Mouse (Mus musculus) Patski (cell line): Measurements from ENCODE around the gene Ipo7. TPM values are rescaled to one million over a fixed set of nuclear protein-coding genes. Genes with fewer than 3 reads are reported as not detected.

Experiments used
- ATAC-seq: fragments of 100-300 bp; one replicate; pipeline ENCODE4 v1.8.0; 2021
- CTCF ChIA-PET: fragments of 350-600 bp; sonication (Branson Sonifier 250); formaldehyde crosslinking; loops from one replicate; lab custom pipeline; 2022; ENCODE audit warnings: inconsistent platforms; lab: Charles Lee
- POLR2A ChIA-PET: fragments of 350-600 bp; sonication (Branson Sonifier 250); formaldehyde crosslinking; loops from one replicate; lab custom pipeline; 2022; ENCODE audit warnings: antibody characterized with exemption, inconsistent platforms; lab: Charles Lee
- DNase-seq: peaks from one replicate; pipeline ENCODE4 v3.0.0-alpha.2; 2011; ENCODE audit warnings: low read depth, low spot score
- H3K27me3 ChIP-seq: fragments of 371-371 bp; one replicate; pipeline ENCODE4 v1.5.1; 2021
- CTCF ChIP-seq: fragments of 100-300 bp; IDR thresholded peaks from one replicate; pipeline ENCODE4 v1.5.1; 2021
- in situ Hi-C: fragments of 300-500 bp; cut with MboI; formaldehyde crosslinking; loops from 3 replicates; pipeline ENCODE4 v1.11.1; 2018; ENCODE audit warnings: low pct_unique_long_range_greater_than_20kb, mixed read lengths
- polyA plus RNA-seq: library from polyadenylated mRNA; unstranded; gene quantifications from one replicate; pipeline ENCODE4 v1.2.3, GENCODE M21; 2021

Ipo7 gene
- polyA plus RNA-seq, 1 experiment from 2014 or later, result 98.5 TPM

- no peaks in the 10 kb centered on the region for H3K27me3 ChIP-seq
- in situ Hi-C loops, result loop anchor here (25.0 kb wide), 1 partner anchor 348 kb away; the partner anchor contains the start of genes Akip1, BC051019 and St5
- peak; percentile 11 for ATAC-seq
- peak; percentile 12 for DNase-seq
- no peak for TF ChIP-seq CTCF
- CTCF ChIA-PET, result interaction anchor here (1.5 kb wide), 1 partner anchor 74 kb away, joined by 6 read pairs; the partner anchor contains the start of gene Tmem41b
- POLR2A ChIA-PET, result interaction anchor here (0.6 to 2.5 kb wide), 8 partner anchors 41 to 352 kb away, joined by 3 to 10 read pairs (median 4); partner anchors contain the start of gene Tmem41b
Observed at GRCm38 (mm10) chr7:110060669-110061198, 42.7 kb downstream of the Ipo7 start.

GRCm38 (mm10) chr7:110061199-110061751 lies 43.2 kb downstream of the Ipo7 start, which contains the start of gene Zfp143:
TSS of gene Zfp143 (plus strand) at chr7:110061217.
- ChIA-PET POLR2A (interaction anchor here (0.6 to 2.5 kb wide), 11 partner anchors 18 to 352 kb away, joined by 3 to 10 read pairs (median 4); partner anchors contain the start of gene Tmem41b), CTCF (interaction anchor here (1.5 kb wide), 1 partner anchor 75 kb away, joined by 6 read pairs; the partner anchor contains the start of gene Tmem41b)
- no peaks in the 10 kb centered on the region for H3K27me3 ChIP-seq
- peak; percentile 99 for DNase-seq
- peak; percentile 33 for TF ChIP-seq CTCF
- in situ Hi-C loops, result loop anchor here (25.0 kb wide), 1 partner anchor 349 kb away; the partner anchor contains the start of genes Akip1, BC051019 and St5
- ATAC-seq, result peak; percentile 97

- ChIA-PET POLR2A (interaction anchor here (0.6 to 2.5 kb wide), 10 partner anchors 12 to 104 kb away, joined by 3 to 10 read pairs (median 4); partner anchors contain the start of gene Tmem41b), CTCF (interaction anchor here (1.5 kb wide), 1 partner anchor 75 kb away, joined by 6 read pairs; the partner anchor contains the start of gene Tmem41b)
- ATAC-seq (peak; percentile 66), DNase-seq (no peak)
- TF ChIP-seq CTCF, result no peak
- in situ Hi-C loops, result loop anchor here (25.0 kb wide), 1 partner anchor 350 kb away; the partner anchor contains the start of genes Akip1, BC051019 and St5
- H3K27me3 ChIP-seq, result no peaks in the 10 kb centered on the region
Observed at GRCm38 (mm10) chr7:110061752-110062273, 43.7 kb downstream of the Ipo7 start.

GRCm38 (mm10) chr7:110063731-110064130 lies 45.7 kb downstream of the Ipo7 start:
- in situ Hi-C loops, result loop anchor here (25.0 kb wide), 1 partner anchor 351 kb away; the partner anchor contains the start of genes Akip1, BC051019 and St5
- no peaks in the 10 kb centered on the region for H3K27me3 ChIP-seq
- ATAC-seq (no peak), DNase-seq (no peak)
- no peak for TF ChIP-seq CTCF
- ChIA-PET POLR2A (interaction anchor here (1.3 kb wide), 1 partner anchor 92 kb away, joined by 3 read pairs; no protein-coding TSS in a partner anchor), CTCF (no interaction called here)

GRCm38 (mm10) chr7:110069070-110069469 lies 51.0 kb downstream of the Ipo7 start:
- CTCF ChIA-PET, result interaction anchor here (1.0 kb wide), 1 partner anchor 70 kb away, joined by 3 read pairs; no protein-coding TSS in a partner anchor
- no peak for TF ChIP-seq CTCF
- ATAC-seq (no peak), DNase-seq (no peak)
- POLR2A ChIA-PET, result no interaction called here
- no peaks in the 10 kb centered on the region for H3K27me3 ChIP-seq
- in situ Hi-C loops, result loop anchor here (25.0 kb wide), 1 partner anchor 357 kb away; the partner anchor contains the start of genes Akip1, BC051019 and St5

- ChIA-PET POLR2A (no interaction called here), CTCF (interaction anchor here (1.1 kb wide), 1 partner anchor 38 kb away, joined by 3 read pairs; no protein-coding TSS in a partner anchor)
- in situ Hi-C loops, result loop anchor here (10.0 kb wide), 1 partner anchor 187 kb away; no protein-coding TSS in a partner anchor
- no peak for DNase-seq
- no peaks in the 10 kb centered on the region for H3K27me3 ChIP-seq
- ATAC-seq, result no peak
- TF ChIP-seq CTCF, result no peak
Observed at GRCm38 (mm10) chr7:110078168-110078567, 60.1 kb downstream of the Ipo7 start.

GRCm38 (mm10) chr7:110083386-110084165 lies 65.5 kb downstream of the Ipo7 start:
- no peaks in the 10 kb centered on the region for H3K27me3 ChIP-seq
- TF ChIP-seq CTCF, result peak; percentile 78
- CTCF ChIA-PET, result interaction anchor here (0.7 to 1.1 kb wide), 2 partner anchors 16 to 323 kb away, joined by 3 to 4 read pairs; no protein-coding TSS in a partner anchor

GRCm38 (mm10) chr7:110085217-110085616 lies 67.1 kb downstream of the Ipo7 start:
- ChIA-PET POLR2A (no interaction called here), CTCF (no interaction called here)
- TF ChIP-seq CTCF, result no peak
- in situ Hi-C loops, result no loop called here
- ATAC-seq (no peak), DNase-seq (no peak)
- no peaks in the 10 kb centered on the region for H3K27me3 ChIP-seq

More at GRCm38 (mm10) chr7:110083386-110084165, 65.5 kb downstream of the Ipo7 start:
- ATAC-seq (no peak), DNase-seq (no peak)
- in situ Hi-C loops, result no loop called here
- POLR2A ChIA-PET, result interaction anchor here (0.6 to 0.7 kb wide), 3 partner anchors 55 to 350 kb away, joined by 3 to 4 read pairs (median 3); no protein-coding TSS in a partner anchor

GRCm38 (mm10) chr7:110087914-110088313 lies 69.8 kb downstream of the Ipo7 start:
- H3K27me3 ChIP-seq, result no peaks in the 10 kb centered on the region
- CTCF ChIA-PET, result no interaction called here
- POLR2A ChIA-PET, result no interaction called here
- DNase-seq (peak; percentile 71), ATAC-seq (peak; percentile 47)
- in situ Hi-C loops, result no loop called here
- TF ChIP-seq CTCF, result no peak
